Mouse (Mus musculus) frontal cortex, postnatal 36 days (tissue): ENCODE measurements around the gene Afap1.

Experiments
- DNase-seq, 2 experiments: peaks; one replicate each; pipeline ENCODE4 v3.0.0; 2022; ENCODE audit warnings: low spot score in 2 of 2

The Afap1 gene

GRCm38 (mm10) chr5:36039596-36039995 is 146.5 kb downstream of the Afap1 start:
- DNase-seq, result no peak

GRCm38 (mm10) chr5:36040398-36041235 is 147.5 kb downstream of the Afap1 start:
- peak in 1 of 2 experiments; percentile 23 for DNase-seq

DNA sequence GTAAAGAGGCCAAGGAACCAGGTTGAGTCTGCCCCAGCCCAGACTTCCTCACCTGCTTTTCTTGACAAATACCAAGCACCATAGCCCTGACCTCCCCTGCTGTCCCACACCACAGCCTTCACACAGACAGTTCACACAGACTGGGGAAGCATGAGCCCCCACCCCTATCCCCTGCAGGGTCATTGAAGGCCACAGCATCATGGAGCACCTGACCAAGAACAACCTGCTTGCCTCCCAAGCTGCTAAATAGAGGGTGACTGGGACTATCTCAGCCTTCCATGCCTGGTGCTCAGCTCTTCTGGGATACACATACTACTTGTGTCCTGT is 148.1 kb downstream of the Afap1 start:
- DNase-seq, result no peak

- DNase-seq, result no peak
Measured at GRCm38 (mm10) chr5:36041756-36042155, 148.6 kb downstream of the Afap1 start.

DNA sequence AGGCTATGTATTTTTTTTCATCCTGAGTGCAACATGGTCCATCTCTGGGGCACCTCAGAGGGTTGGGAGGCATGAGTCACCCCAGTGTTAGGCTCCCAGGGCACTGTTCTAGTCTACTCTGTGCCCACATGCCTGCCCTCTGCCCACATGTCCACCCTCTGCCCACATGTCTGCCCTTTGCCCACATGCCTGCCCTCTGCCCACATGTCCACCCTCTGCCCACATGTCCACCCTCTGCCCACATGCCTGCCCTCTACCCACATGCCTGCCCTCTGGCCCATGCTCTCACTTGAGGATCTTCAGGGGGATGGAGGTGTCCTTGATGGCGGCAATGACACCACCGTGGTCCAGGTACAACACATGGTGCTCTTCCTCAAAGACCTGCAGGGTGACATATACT is 150.0 kb downstream of the Afap1 start:
- DNase-seq, result no peak
